Mouse (Mus musculus): ENCODE data around the gene Ctsh. TPM values are rescaled to one million over a fixed set of nuclear protein-coding genes. Genes with fewer than 3 reads are reported as not detected.
"Not testable (repeated sequence)": the region's sequence is repeated elsewhere in the genome, so short reads cannot be mapped to it uniquely, and the experiment has no call there.

The Ctsh gene
- polyA plus RNA-seq, 1 experiment from 2014 or later: 65.4 TPM

DNA sequence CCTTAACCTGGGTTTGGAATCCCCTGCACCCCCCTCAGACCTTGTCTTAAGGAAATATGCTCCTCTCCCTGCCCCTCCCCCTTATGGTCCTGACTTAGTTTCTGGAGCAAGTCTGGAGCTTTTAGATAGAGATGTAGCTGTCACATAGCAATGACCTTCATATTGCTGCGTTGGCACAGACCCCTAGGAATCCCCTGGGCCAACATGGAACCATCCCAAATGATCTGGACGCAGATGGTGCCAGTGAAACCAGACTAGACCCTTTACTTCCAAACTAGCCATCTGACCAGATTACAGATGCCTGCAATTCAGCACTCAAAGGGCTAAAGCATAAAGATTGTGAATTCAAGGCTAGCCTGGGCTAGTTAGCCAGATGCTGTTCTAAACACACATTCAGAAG, 2.8 kb downstream of the Ctsh start:
- no peak for DNase-seq (ENCODE audit: low spot score)

DNA sequence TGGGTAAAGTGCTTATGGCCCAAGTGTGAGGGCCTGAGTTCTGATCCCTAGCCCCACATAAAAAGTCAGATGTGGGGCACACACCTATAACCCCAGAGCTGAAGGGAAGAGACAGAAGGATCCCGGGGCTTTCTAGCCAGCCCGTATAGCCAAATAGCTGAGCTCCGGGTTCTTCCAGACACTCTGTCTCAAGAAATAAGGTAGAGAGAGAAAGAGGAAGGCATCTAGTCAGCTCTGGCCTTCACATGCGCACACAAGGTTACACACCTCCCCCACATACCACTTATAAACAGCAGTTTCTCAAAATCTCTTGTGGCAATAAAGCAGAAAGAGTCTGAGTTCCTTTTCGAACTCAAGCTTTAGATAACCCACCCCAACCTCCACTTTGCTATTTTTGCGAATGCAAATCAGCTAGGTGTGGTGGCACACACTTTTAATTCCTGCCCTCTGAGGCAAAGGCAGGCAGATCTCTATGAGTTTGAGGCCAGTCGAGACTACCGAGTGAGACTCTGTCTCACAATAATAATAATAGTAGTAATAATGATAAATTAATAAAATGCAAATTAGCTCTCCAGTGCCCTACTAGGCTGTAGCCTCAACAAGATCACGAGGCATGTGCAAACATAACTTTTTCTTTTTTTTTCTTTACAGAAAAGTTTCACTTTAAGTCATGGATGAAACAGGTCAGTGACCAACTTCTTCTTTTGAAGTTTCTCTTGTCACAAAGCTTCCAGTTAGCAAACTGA, 6.0 kb downstream of the Ctsh start:
- no peak for DNase-seq (ENCODE audit: low spot score)

DNA sequence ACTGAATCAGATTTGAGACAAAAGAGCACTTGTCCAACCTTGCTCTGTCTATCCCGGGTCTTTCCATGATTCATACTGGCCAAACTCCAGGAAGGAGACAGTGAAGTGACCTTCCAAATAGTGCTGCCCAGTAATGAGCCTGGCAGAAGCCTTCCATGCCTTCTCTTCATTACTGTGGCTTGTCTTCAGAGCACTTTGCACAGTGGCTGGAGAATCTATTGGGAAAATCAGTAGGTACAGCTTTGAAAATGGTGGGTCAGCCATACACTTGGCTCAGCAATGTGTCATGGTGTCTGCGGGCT, 6.6 kb downstream of the Ctsh start:
- DNase-seq (ENCODE audit: low spot score): no peak

DNA sequence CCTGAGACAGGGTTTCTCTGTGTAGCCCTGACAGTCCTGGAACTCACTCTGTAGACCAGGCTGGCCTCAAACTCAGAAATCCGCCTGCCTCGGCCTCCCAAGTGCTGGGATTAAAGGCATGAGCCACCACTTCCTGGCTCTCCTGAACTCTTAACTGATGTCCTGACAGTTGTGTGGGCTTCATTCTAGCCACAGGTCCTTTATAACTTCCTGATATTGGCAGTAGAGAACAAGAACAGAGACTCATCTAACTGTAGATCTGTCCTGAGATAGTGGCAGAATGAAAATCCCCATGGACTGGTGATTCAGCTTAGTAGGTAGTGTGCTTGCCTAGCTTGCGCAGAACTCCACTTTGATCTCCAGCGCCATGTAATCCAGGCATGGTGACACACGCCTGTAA, 7.0 kb downstream of the Ctsh start:
- not testable (repeated sequence) for DNase-seq (ENCODE audit: low spot score)

DNA sequence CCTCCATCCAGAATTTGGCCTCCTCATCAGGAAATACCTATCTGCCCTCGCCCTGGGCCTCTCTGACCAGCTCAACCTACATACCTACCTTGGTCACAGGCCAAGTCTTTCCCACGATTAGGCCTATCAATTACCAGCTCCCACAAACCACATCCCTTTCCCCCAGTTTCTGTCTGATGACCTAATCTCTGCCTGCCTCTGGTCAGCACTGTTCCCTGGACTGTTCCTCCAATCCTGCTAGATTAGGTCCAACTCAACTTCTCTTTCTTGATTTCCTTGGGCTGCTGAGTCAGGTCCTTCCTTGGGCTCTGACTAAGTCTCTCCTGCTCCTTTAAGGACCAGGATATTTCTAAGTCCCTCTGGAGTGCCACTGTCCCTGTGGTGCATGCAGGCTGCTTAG, 13.4 kb downstream of the Ctsh start:
- DNase-seq (ENCODE audit: low spot score): no peak

DNA sequence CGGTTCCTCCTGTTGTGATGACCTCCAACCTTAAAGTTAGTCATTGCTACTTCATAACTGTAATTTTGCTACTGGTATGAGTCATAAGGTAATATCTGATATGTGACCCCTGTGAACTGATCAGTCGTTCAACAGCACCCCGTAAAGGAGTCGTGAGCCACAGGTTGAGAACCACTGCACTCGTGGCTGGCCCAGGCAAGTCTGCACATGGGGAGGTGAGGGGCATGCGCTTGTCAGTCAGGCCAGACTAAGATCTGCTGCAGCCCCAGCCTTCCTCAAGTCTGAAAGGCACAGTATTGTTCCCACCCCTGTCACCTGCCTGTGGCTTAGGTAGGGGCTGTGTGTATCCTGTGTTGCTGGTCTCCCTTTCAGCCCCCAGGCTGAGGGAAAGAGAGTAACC, 14.8 kb downstream of the Ctsh start:
- no peak for DNase-seq (ENCODE audit: low spot score)

DNA sequence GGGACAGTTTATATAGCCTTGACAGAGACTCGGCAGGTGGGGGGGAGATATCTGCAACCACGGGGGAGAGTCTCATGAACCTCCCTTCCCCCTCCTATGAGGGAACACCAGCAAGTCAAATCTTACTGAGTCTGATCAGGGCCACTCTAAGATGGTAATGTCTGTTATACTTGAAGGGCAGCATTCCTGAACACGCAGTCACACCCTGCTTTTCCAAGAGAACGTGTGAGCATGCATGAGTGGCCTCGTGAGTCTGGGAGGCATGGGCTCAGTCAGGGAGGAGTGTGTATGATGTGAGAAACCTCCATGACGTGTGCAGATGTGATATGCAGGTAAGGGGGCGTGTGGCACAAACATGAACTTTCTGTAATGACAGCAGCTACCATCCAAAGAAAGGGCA, 15.5 kb downstream of the Ctsh start:
- DNase-seq (ENCODE audit: low spot score): no peak

DNA sequence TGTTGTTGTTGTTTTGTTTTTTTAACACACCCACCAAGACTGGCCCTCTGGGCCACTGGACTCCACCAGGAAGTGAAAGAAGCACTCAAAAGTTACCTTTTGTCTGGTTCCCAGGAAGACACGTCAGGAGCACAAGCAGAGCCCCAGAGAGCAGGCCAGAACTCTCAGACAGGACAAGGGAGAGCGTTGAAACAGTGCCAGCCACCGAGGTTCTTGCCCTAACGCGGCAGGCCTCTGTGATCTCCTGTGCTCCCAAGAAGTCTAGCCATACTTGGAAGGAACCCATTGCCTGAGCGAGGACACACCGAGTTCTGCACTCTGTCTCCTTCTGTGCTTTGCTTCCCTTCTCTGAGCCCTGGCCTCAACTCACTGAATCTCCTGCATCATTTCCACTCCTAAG, 16.2 kb downstream of the Ctsh start:
- no peak for DNase-seq (ENCODE audit: low spot score)

DNA sequence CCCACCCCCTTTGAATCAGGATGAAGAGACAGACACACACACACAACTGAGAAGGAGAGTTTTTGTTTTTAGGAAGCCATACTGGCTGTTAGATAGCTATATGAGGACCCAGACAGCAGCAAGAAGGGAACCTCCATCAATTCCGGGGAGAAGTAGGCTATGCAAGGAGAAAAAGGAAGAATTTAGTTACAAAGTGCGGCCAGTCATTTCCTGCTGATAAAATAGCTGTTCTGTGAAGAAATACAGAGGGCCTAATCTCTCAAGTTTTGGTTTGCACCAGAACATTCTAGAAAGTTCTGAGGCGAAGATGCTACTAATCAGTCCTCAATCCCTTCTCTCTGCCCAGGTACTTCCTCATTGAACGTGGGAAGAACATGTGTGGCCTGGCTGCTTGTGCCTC, 21.4 kb downstream of the Ctsh start:
- DNase-seq (ENCODE audit: low spot score): no peak

DNA sequence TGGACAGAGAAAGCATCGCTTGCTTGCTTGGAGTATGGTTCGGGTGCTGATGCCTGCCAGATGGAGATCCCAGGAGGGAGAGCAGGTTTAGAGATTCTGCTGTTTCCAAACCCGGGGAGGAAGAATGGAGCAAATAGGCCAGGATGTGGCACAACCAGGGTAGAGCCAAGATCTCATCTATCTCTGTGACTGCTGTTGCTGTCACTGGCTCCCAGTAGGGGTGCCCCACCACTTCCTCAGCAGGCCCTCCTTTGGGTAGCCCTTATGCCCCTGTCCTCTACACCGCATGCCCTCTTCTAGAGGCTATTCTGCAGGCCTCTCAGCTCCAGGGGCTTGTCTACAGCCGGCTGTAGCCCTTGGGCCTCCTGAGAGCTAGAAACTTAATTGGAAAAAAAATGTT, 22.2 kb downstream of the Ctsh start:
- no peak for DNase-seq (ENCODE audit: low spot score)

DNA sequence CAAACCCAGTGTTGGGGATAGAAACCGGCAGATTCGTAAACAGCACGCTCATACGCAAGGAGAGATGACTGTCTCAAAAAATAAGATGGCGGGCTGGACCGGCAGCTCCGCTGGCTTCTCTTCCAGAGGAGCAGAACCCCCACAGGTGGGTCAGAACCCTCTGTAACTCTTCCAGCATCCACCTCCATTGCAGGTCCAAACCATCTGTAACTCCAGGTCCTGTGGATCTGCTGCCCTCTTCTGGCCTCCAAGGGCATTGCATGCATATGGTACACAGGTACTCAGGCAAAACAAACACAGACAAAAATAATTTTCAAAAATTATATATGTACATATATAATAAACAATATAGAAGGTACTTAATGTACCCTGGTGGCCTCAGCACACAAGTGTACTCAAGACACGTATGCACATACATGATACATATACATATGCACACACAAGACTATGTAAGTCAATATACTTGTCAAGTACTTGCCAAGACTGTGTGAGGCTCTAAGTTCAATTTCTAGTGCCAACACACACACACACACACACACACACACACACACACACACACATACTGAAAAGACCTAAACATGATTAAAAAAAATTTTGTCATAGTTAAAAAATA, 23.0 kb downstream of the Ctsh start:
- peak; percentile 51 for DNase-seq (ENCODE audit: low spot score)

DNA sequence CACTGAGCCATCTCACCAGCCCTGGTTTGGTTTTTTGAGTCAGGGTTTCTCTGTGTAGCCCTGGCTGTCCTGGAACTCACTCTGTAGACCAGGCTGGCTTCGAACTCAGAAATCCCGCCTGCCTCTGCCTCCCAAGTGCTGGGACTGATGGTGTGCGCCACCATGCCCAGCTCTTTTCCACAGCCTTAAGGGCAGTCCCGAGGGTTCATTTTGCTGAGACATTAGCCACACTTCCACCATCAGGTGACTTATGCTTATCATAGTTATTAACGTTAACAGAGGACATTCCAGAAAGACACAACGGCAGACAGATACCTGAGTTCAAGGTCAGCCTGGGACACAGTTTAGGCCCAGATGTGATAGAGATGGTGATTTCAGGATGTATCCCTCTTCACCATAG, 28.0 kb downstream of the Ctsh start:
- not testable (repeated sequence) for DNase-seq (ENCODE audit: low spot score)

DNA sequence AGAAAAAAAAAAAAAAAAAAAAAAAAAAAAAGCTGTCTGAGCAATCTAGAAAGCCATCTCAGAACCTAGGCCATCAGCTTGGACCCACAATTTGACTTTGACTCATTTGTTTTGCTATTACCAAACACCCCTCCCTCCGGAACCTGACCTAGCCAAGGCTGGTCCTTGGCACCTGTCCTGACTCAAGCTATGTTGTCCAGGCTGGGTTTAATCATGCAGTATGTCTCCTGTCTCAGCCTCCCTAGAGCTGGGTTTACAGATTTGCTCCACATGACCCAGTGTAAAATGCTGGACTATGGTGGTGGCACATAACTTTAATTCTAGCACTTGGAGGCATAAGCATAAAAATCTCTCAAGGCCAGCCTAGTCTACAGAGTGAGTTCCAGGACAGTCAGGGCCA, 29.0 kb downstream of the Ctsh start:
- no peak for DNase-seq (ENCODE audit: low spot score)

DNA sequence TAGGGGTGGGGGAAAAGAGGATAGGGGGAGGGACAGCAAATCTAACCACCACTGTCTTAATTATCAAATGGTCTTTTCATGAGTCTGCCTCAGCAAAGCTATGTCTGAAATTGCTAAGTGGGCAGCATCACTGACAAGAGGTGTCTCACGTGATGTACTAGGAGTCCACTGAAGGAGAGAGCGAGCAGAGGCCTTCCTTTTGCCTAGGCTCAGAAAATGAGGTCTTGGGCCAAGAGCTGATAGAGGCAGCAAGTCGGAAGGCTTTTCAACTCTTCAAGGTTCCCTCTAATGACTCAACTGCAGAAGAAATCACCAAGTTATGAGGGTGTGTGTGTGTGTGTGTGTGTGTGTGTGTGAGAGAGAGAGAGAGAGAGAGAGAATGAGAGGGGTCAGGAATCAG, 30.2 kb downstream of the Ctsh start:
- DNase-seq (ENCODE audit: low spot score): no peak

DNA sequence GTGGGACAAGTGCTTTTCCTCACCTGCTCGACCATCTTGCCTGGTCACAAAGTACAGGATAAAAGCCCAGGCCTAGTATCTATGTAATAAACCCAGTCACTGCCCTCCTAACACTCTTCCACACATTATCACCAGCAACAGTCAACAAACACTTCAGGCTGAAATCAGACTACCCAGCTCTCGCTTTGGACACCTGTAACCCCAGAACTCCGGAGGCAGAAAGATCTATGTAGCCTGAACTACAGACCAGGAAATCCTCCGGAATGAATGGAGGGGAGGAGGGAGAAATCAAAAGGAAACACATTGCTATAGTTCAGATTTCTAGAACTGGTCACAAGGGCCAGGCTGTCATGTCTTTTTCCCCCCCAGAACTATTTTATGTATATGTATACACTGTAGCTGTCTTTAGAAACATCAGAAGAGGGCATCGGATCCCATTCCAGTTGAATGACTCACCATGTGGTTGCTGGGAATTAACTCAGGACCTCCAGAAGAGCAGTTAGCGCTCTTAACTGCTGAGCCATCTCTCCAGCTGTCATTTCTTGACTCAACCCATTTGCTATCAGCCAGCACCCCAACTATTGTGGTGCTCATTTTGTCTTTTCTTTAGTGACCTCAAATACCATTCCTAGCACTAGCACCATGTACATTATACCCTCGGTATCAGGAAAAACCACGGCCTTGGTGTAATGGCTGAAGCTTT, 31.0 kb downstream of the Ctsh start:
- no peak for DNase-seq (ENCODE audit: low spot score)

DNA sequence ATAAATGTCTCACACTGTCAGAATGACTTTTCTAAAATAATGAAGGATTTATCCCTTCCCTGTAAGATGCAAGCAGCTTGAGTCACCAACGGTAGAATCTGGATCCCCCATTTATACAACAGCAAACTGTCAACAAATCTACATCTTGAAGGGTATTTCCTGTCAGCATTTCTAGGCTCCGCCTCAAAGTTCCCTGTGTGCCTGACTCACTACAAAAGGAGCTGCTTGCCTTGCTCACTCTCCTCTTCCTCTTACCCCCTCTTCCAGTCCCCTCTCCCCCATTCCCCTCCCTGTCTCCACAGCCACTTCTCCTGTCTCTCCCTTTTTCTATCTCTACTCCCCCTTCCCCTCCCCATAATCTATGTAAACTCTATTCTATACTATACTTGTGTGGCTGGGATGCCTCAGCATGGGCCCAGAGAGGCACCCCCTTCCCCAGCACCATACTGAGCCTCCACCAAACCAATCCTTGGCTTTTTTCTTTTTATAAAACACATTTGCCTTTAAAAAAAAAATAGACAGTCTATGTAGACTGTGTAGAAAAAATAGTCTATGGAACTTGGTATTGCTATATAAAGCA, 34.0 kb downstream of the Ctsh start:
- DNase-seq (ENCODE audit: low spot score): no peak

DNA sequence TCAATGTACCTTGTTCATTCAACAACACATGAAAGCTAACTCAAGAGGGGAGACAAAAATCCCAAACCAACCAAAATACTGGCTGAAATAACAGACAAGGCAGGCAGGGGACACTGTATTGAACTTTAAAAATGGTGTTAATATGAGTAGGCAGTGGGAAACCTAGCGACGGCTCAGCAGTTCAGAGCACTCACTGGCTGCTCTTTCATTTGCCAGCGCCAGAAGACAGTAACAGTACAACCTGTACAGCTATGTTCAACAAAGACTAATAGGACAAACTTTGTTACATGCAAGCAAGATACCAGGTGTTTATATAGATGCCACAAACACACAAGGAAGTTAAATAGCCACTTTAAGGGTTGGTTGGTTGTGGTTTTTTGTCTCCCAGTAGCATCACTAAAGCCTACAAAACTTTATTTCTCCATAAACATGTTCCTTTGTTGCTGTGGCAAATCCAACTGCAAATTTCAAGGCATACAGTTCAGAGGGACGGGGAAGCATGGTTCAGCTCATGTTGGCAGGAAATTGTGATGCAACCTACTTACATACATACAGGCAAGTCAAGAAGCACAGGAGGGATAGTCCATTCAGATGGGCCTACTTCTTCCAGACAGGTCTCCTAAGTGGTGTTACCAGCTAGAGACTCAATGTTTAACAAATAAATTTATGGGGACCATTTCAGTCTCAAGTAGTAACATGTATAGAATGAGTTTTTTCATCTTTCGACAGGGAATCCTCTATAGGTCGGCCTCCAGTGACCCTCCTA, 35.6 kb downstream of the Ctsh start:
- no peak for DNase-seq (ENCODE audit: low spot score)

DNA sequence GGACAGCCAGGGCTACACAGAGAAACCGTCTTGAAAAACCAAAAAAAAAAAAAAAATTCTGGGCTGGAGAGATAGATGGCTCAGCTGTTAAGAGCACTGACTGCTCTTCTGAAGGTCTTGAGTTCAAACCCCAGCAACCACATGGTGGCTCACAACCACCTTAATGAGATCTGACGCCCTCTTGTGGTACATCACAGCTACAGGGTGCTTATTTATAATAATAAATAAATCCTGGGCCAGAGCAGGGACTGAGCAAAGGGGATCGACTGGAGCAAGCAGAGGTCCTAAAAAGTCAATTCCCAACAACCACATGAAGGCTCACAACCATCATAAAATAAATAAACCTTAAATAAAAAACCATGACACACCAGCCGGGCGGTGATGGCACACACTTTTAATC, 45.0 kb downstream of the Ctsh start:
- DNase-seq (ENCODE audit: low spot score): no peak

DNA sequence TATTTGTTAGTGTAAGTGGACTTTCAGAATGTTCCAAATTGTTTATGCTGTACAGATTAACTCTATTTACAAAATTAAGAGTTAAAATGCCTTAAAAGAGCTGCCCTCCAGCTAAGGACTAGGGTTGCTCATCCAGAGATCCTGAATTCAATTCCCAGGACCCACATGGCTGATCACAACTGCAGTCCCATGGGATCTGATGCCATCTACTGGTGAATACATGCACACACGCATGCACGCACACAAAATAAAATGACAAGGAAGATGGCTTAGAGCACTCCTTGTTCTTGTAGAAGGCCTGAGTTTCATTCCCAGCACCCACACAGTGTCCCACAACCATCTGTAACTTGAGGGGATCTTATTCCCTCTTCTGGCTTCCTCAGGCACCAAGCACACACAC, 46.8 kb downstream of the Ctsh start:
- DNase-seq (ENCODE audit: low spot score): no peak

DNA sequence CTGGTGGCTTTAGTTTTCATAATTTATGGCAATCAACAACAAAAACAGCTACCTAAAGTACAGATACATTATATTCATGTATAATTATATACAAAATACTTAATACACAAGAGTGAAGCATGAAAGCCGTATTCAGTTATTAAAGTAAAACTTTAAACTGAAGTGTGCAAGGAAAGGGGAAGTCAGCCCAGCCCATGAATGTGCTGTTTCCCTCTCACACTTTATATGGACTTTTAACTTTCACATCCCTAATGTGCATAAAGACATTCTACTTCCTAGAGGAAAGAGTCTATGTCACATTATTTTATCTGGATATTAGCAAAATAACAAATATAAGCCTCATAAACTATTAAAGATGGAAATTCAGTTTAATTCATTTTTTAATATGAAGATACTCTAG, 51.5 kb downstream of the Ctsh start:
- no peak for DNase-seq (ENCODE audit: low spot score)

DNA sequence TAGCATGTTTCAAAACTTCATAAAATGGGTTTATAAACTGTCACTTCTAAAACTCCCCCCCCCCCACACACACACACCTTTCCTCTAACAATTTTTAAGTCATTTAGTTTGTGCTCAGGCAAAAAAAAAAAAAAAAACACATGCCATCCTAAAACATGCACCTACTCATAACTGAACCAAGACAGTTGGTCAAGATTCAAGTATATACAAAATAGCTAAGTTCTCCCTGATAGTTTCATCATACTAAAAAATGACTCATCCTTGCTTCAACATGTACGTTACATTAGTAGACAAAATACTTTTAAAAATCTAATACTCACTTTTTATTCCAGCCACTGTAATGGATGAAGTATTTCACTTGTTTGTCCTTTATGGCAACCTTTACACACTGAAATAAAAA, 53.0 kb downstream of the Ctsh start:
- no peak for DNase-seq (ENCODE audit: low spot score)

DNA sequence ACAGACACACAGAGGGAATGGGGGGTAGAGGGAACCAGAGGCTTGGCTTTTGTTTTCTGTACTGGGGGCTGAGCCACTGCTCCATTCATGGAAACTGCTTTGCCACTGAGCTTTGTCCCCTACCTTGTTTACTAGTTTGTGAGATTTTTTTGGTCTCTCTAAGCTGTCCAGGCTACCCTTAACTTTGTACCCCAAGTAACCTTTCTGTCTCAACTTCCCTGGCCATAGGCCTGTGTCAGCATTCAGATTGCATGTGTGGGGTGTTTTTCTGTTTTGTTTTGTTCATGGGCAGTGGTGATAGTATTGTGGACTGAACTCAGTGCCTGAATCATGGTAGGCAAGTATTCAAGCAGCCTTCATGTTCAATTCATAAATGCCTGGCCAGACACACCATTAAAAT, 54.3 kb downstream of the Ctsh start:
- no peak for DNase-seq (ENCODE audit: low spot score)

Data from thymus, postnatal 0 days (tissue).